Mouse (Mus musculus): ENCODE results near the gene Snrnp200. TPM values are rescaled to one million over a fixed set of nuclear protein-coding genes. Genes with fewer than 3 reads are reported as not detected.
"Not testable (repeated sequence)": the region's sequence is repeated elsewhere in the genome, so short reads cannot be mapped to it uniquely, and the experiment has no call there.

The Snrnp200 gene
- polyA plus RNA-seq (2012): 0.90 and 0.97 TPM in 2 replicates

DNA sequence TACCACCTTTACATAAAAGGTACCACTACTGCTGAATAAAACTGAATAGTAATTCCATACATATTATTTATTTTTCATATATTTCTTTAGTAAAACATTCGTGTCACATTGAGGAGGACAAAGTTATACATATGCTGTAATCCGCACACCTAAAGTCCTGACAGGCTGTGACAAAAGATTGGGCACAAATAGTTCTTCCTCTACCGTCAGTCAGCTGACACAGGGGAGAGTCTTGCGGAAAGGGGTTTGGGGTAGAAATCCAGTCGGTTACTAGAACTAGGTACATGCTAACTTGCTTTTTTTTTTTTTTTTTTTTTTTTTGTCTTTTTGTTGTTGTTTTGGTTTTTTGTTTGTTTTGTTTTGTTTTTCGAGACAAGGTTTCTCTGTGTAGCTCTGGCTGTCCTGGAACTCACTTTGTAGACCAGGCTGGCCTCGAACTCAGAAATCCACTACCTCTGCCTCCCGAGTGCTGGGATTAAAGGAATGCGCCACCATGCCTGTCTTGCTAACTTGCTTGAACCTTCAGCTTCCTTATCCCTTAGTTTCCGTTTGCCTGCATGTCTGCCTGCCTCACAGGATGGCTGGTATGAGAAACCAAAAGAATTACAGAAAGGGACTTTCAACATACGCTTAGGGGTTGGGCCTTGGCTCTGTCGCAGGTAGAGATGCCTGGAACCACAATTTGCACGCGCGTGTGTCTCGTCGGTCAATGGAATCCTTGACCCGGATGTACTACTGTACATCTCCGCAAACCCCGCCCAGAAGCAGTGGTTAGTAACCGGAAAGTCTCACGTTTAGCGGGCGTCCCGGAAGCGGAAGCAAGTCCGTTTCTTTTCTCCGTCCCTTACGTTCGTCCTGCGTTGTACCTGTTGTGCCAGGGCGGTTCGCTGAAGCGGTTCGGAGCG is at the start of gene Snrnp200, which contains the start of gene 1810024B03Rik:
TSS of gene Snrnp200 (plus strand) at position 840 of the 905 bp plus-strand sequence.
TSS of gene 1810024B03Rik (minus strand) at position 734 of the 905 bp plus-strand sequence.
- Histone ChIP-seq H3K4me1 (ENCODE audit: control insufficient read depth) (peaks cover 24% of the 10 kb centered on the region), H3K27me3 (ENCODE audit: control insufficient read depth) (no peaks in the 10 kb centered on the region), H3K9me3 (ENCODE audit: control insufficient read depth, low read length) (no peaks in the 10 kb centered on the region), H3K4me3 (replicated peaks) (peak within 1 kb of the TSS; percentile 91), H3K36me3 (ENCODE audit: control insufficient read depth) (peaks cover 32% of the 10 kb centered on the region)
- TF ChIP-seq GATA1 (IDR thresholded peaks at IDR 0.05; ENCODE audit: low read length) (no peak), TAL1 (IDR thresholded peaks at IDR 0.05; ENCODE audit: low read length) (no peak)

DNA sequence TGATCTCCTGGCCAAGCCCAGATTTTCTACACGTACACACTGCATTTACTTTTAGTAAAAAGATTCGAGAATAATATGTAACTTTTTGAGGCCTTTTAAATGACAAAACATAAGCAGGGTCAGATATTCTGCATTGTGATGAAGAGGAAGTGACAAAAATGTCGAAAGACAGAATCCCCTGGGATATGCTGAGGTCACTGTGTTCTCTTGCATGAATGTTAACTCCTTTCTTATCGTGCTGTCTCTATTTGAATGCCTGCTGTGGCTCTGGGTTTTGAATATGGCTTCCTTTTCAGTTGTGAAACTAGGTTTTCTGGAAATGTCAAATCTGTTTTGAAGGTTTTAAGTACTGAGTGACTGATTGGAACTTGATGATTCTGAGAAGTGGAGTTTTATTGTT is 42.5 kb upstream of the Snrnp200 start:
- Histone ChIP-seq H3K4me3 (replicated peaks) (no peak overlapping the region), H3K4me1 (ENCODE audit: control insufficient read depth) (no peaks in the 10 kb centered on the region)

GRCm38 (mm10) chr2:127166261-127166660 is 41.9 kb upstream of the Snrnp200 start:
- not testable (repeated sequence) for H3K9me3 ChIP-seq (ENCODE audit: control insufficient read depth, low read length); H3K4me3 ChIP-seq (replicated peaks); H3K36me3 ChIP-seq (ENCODE audit: control insufficient read depth); H3K4me1 ChIP-seq (ENCODE audit: control insufficient read depth)
- H3K27me3 ChIP-seq (ENCODE audit: control insufficient read depth): peaks cover 21% of the 10 kb centered on the region

More for the DNA sequence above, 42.5 kb upstream of the Snrnp200 start:
- TF ChIP-seq TAL1 (IDR thresholded peaks at IDR 0.05; ENCODE audit: low read length) (no peak), GATA1 (IDR thresholded peaks at IDR 0.05; ENCODE audit: low read length) (no peak)
- no peaks in the 10 kb centered on the region for H3K36me3 ChIP-seq (ENCODE audit: control insufficient read depth)
- H3K9me3 ChIP-seq (ENCODE audit: control insufficient read depth, low read length): no peaks in the 10 kb centered on the region
- peaks cover 25% of the 10 kb centered on the region for H3K27me3 ChIP-seq (ENCODE audit: control insufficient read depth)

- H3K4me1 ChIP-seq (ENCODE audit: control insufficient read depth): peaks cover 5% of the 10 kb centered on the region; the same call in 1 of the 2 replicates
- peak overlapping the region; percentile 64 for H3K4me3 ChIP-seq (replicated peaks)
- TF ChIP-seq GATA1 (IDR thresholded peaks at IDR 0.05; ENCODE audit: low read length) (no peak), TAL1 (IDR thresholded peaks at IDR 0.05; ENCODE audit: low read length) (no peak)
- H3K36me3 ChIP-seq (ENCODE audit: control insufficient read depth): no peaks in the 10 kb centered on the region
- peaks cover 5% of the 10 kb centered on the region for H3K27me3 ChIP-seq (ENCODE audit: control insufficient read depth)
- no peaks in the 10 kb centered on the region for H3K9me3 ChIP-seq (ENCODE audit: control insufficient read depth, low read length)
These were observed 25.4 kb upstream of the Snrnp200 start for GRCm38 (mm10) chr2:127182598-127183381.

GRCm38 (mm10) chr2:127189574-127189973 is 18.6 kb upstream of the Snrnp200 start:
- no peaks in the 10 kb centered on the region for H3K4me1 ChIP-seq (ENCODE audit: control insufficient read depth)
- H3K27me3 ChIP-seq (ENCODE audit: control insufficient read depth): no peaks in the 10 kb centered on the region
- H3K9me3 ChIP-seq (ENCODE audit: control insufficient read depth, low read length): no peaks in the 10 kb centered on the region
- H3K36me3 ChIP-seq (ENCODE audit: control insufficient read depth): no peaks in the 10 kb centered on the region
- TF ChIP-seq TAL1 (IDR thresholded peaks at IDR 0.05; ENCODE audit: low read length) (no peak), GATA1 (IDR thresholded peaks at IDR 0.05; ENCODE audit: low read length) (no peak)
- H3K4me3 ChIP-seq (replicated peaks): no peak overlapping the region

DNA sequence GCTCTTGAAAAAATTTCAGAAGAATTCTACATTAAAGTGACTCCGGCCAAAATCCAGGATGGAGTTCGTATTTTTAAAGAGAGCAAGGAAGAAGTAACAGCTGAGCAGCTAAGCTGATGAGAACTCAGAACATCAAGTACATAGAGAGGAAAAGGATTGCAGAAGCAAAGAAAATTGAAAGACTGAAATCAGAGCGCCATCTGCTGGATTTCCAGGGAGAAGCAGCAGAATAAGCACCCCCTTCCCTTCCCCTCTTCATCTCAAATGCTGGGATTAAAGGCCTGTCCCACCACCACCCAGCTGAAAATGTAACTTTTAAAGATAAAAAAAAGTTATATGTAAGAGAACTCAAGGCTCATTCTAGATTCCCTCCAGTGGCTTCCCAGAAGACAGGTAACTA is 3.3 kb upstream of the Snrnp200 start:
- no peak for TF ChIP-seq GATA1 (IDR thresholded peaks at IDR 0.05; ENCODE audit: low read length)
- no peak for TF ChIP-seq TAL1 (IDR thresholded peaks at IDR 0.05; ENCODE audit: low read length)
- peaks cover 16% of the 10 kb centered on the region for H3K36me3 ChIP-seq (ENCODE audit: control insufficient read depth)

GRCm38 (mm10) chr2:127205936-127206335 is 2.2 kb upstream of the Snrnp200 start:
- Histone ChIP-seq H3K4me1 (ENCODE audit: control insufficient read depth) (peaks cover 24% of the 10 kb centered on the region), H3K36me3 (ENCODE audit: control insufficient read depth) (peaks cover 22% of the 10 kb centered on the region)
- H3K4me3 ChIP-seq (replicated peaks); H3K9me3 ChIP-seq (ENCODE audit: control insufficient read depth, low read length); H3K27me3 ChIP-seq (ENCODE audit: control insufficient read depth): not testable (repeated sequence)

More for the DNA sequence above, 3.3 kb upstream of the Snrnp200 start:
- no peaks in the 10 kb centered on the region for H3K9me3 ChIP-seq (ENCODE audit: control insufficient read depth, low read length)
- peaks cover 21% of the 10 kb centered on the region for H3K4me1 ChIP-seq (ENCODE audit: control insufficient read depth)
- no peak overlapping the region for H3K4me3 ChIP-seq (replicated peaks)
- H3K27me3 ChIP-seq (ENCODE audit: control insufficient read depth): no peaks in the 10 kb centered on the region

GRCm38 (mm10) chr2:127206916-127207315 is 1.3 kb upstream of the Snrnp200 start:
- Histone ChIP-seq H3K27me3 (ENCODE audit: control insufficient read depth) (no peaks in the 10 kb centered on the region), H3K36me3 (ENCODE audit: control insufficient read depth) (peaks cover 29% of the 10 kb centered on the region), H3K4me3 (replicated peaks) (no peak overlapping the region), H3K4me1 (ENCODE audit: control insufficient read depth) (peaks cover 24% of the 10 kb centered on the region), H3K9me3 (ENCODE audit: control insufficient read depth, low read length) (no peaks in the 10 kb centered on the region)
- TF ChIP-seq GATA1 (IDR thresholded peaks at IDR 0.05; ENCODE audit: low read length) (no peak), TAL1 (IDR thresholded peaks at IDR 0.05; ENCODE audit: low read length) (no peak)

DNA sequence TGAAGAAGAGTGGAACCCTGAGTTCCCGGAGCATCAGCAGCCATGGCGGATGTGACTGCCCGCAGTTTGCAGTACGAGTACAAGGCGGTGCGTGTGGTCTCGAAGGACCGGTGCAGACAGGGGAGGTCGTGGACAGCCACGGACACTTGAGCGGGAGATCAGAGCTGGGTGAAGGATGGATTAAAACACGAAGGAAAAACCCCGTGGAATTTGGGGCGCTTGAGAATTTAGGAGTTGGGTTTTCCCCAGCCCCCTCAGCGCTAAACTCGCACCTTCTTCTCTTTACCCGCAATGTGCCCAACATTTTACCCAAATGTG is 225 bp downstream of the Snrnp200 start:
- Histone ChIP-seq H3K4me3 (replicated peaks) (peak overlapping the region; percentile 91), H3K9me3 (ENCODE audit: control insufficient read depth, low read length) (no peaks in the 10 kb centered on the region), H3K4me1 (ENCODE audit: control insufficient read depth) (peaks cover 24% of the 10 kb centered on the region), H3K27me3 (ENCODE audit: control insufficient read depth) (no peaks in the 10 kb centered on the region), H3K36me3 (ENCODE audit: control insufficient read depth) (peaks cover 37% of the 10 kb centered on the region)
- TF ChIP-seq GATA1 (IDR thresholded peaks at IDR 0.05; ENCODE audit: low read length) (no peak), TAL1 (IDR thresholded peaks at IDR 0.05; ENCODE audit: low read length) (no peak)
